Mouse (Mus musculus): Measurements from ENCODE around the gene Psmb10.

The Psmb10 gene

DNA sequence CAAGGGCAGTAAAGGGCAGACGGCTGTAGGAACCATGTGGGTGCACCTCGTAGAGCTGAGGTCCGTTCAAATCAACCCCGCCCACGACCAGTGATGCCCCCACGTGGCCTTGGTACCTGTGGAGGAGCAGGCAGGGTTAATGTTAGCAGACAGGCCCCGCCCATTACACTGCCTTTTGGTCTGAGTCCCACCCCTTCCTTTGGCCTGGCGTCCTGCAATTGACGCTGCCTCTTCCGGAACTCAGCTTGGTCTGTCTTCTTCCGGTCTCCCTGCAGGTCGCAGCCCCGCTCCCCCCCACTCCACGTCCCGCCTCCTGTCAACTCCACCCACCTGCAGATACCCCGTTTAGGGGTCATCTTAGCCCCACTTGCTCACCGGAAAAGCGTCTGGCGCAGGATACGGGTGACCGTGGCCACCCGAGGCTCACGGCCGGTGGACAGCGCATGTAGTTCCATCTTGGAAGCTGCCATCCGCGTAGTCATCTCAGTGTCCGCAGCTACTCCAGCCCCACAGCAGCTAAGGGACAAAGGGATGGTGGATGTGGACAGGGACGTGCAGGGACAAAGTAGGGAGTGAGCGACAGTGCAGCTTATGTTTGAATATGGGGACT, 1.3 kb downstream of the Psmb10 start:
- peak; percentile 67 to 77 for DNase-seq

DNA sequence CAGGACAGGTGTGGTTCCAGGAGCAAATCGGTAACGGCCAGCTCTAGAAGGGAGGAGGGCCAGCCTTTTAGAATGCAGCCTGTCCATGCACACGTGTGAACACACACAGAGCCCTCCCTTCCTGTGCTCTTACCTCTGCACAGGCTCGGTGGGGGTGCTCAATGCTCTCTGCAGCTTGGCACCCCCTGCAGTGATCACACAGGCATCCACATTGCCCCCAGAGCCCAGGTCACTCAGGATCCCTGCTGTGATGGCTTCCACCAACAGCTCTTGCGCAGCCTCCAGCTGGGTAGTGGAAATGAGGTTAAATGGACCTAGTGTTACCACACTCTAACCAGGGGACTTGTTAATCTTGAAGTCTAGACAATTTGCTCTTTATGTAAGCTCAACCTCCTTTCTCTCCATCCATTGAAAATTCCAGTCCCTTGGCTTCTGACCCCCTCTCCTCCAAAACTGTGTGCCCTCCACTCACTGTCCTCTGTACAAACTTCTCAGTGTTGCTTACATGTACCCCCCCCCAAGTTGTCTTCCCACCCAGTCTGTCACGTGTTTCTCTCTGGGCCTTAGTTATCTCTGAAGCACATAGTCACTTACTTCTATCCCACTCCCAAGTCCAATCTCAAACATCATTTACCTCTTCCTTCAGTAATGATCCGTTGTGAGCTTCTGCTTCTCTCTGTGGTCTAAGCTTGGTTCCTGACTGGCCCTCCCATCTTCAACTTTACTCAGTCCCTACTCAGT, 2.2 kb downstream of the Psmb10 start:
- DNase-seq = no peak

DNA sequence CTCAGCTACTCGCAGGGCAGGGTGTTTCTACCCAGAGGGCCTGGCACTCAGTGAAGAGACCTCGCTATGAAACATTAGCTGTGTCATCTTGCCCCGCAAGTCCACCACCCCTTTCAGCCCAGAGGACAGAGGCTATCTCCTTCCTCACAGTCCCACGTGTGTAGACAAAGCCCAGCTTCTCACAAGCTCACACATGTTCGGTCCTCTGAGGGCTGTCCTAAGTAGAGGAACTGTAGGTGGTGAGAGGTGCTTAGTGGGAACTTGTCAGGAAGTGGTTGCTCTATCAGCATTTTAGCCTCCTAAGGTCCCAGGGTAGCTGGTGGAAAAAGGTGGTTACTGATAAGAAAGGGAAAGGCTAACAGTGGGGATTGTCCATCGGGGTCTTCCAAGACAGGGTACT, 3.1 kb downstream of the Psmb10 start:
- DNase-seq = no peak

DNA sequence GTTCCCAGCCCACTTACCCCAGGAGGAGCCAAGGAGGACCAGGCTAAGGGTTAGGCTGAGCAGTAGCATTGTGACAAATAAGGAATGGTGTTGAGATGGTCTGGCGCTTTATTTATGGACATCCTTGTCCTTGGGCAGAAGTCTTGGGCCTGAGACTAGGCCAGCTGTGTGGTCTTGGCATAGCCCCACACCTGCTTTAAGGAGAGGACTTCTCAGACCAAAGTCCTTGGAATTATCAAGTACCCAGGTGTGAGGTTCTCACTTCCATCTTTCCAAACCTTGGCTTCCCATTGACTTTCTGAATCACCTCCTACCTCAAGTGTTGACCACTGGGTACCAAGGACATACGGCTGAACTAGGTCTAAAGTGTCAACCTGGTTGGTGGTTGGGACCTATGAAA, 4.5 kb downstream of the Psmb10 start, which contains the start of gene Ctrl:
TSS of gene Ctrl (minus strand) at position 101 of the 400 bp plus-strand sequence.
- DNase-seq = no peak

DNA sequence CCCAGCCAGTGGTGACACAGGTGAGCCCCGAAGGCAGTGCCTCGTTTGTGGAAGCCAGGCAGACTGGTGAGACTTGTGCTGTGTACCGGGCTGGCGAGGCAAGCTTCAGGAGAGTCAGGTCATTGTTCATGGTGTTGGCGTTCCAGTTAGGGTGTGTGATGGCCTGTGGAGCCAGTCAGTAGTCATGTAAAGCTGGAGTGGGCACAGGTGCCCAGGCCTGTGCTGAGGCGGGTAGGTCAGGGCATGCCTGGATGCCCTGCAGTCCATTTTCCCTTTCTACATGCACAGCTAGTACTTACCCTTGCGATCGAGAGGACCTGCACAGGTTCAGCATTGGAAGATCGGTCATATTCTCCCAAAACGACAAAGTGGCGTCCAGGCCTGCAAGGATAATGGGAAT, 5.7 kb downstream of the Psmb10 start:
- DNase-seq = no peak

DNA sequence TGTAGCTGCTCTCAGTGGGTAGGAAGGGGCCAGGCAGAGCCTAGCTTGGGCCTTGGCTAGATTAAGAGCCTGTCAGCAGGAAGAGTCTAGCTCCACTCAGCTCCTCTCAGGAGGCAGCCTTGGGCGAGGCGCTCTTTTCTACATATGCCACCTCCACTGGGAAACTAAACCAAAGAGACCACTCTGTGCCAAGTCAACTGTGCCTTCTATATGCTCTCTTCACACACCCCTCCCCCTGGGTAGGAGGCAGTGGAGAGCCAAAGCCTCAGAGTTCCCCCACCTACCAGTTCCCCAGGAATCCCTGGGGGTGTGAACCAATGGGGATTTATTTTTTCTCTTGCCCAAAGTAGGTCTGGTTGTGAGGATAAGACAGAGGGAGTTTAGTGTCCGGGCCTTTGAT, 7.0 kb downstream of the Psmb10 start:
- DNase-seq = no peak

DNA sequence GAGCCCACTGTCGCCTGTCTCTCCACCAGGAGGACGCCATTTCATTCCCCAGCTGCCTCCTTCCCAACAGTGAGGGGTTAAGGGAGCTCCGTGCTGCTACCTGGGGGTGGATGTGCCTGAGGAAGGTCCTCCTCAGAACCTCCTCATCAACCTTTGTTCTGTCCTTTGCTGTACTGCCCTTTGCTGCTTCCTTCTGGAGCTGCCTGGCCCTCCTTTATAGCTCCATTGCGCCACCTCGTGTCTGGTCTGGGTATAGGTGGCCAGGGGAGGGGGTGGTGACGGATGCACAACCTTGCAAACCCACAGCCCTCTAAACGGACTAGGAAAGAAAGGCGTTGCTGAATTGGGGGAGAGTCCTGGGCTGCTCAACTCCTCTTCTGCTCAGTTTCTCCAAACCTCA, 7.6 kb downstream of the Psmb10 start:
- peak; percentile 51 to 64 for DNase-seq

DNA sequence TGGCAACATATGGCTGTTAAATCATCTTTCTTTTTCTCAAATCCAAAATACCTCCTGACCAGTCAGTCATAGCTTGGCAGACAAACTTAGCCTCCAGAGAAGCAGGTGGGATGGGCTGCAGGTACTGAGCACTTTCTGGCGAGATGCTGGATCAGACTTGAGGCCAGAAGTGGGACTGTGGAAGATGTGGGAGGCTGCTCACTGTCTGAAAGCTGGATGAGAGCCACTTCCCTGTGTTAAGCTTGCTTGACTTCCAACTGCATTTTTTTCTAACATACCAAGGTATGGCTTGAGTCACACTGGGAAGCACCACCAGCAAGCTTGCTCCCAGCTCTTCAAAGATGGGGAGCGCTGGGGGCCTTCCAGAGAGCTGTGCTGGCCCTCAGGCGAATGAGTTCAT, 13.1 kb downstream of the Psmb10 start:
- DNase-seq = no peak

DNA sequence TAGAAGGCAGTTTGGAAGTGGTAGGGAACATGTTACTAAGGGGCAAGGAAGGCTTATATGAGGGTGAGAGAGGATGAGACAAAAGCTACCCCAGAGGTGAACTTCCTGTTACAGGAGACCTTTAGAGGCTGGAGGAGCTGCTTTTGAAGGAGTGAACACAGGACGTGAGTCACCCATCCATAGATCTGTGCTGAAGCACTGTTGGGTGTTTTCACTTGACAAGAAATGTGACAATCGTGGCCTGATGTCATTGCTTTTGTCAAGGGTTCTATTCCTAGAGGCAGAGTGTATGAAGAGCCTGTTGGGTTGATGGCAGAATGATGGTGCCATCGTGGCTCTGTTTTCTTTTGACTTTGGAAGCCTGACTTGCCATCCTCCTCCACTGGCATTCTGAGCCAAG, 18.9 kb downstream of the Psmb10 start:
- DNase-seq = no peak

DNA sequence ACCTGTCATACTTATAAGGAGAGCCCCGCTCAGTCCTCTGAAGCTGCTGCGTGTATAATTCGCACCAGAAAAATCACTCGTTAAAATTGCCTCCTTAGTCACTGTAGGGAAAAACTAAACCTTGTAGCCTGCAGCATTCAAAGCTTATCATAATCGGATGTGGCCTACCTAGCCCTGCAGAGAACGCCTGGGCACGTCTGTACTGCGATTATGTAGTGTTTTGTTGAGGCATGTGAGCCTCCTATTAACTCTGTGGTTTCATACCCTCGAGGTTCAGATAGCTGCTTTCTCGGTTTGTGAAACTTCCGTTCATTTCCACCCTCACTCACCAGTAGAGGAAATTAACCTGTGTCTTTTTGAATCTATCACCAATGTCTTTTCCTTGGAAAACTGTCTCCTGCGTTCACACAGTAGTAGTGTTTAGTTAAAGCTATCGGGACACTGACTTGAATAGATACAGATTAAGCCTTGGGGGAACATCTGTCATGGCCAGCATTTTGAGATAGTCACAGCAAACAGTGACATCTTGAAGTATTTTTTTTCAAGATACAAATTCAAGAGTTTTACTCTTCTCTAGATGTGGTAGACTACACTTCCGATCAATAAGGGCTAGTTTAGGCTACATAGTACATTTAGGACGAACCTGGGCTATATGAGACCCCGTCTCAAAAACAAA, 37.2 kb downstream of the Psmb10 start:
- no peak for DNase-seq

DNA sequence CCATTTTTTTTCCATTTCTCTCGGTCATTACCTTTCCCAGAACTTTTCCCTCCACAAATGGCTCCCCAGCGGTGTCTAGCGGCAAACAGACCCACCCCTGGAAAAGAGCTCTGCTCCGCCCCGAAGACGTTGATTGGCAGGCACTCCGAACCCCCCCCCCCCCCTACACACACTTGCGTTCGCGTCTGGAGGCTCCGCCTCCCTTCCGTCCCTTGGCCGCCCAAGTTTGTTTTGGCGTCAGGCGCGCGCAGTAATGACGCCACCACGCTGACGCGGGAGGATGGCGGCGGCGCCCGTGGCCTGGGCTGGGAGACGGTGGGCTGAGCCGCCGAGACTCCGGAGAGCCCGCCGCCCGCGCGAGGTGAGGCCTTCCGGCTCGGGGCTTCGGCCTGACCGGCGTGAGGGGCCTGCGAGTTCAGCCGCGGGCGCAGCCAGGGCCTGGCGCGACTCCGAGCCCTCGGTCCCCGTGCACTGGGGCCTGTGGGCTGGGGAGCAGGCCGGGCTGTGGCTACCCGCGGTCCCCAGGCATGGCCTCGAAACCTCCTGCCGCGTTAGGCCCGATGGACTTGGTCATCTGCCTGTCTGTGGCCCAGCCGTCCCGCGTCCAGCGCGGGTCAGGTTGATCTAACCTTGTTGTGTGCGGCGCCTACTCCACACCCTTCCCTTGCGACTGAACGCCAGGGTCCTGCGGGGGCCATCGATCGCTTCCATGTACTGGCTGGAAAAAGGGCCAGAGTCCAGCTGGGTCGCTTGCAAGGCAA, 37.9 kb downstream of the Psmb10 start, which contains the start of gene Pskh1:
TSS of gene Pskh1 (plus strand) at position 262 of the 761 bp plus-strand sequence.
- peak; percentile 82 to 84 for DNase-seq

DNA sequence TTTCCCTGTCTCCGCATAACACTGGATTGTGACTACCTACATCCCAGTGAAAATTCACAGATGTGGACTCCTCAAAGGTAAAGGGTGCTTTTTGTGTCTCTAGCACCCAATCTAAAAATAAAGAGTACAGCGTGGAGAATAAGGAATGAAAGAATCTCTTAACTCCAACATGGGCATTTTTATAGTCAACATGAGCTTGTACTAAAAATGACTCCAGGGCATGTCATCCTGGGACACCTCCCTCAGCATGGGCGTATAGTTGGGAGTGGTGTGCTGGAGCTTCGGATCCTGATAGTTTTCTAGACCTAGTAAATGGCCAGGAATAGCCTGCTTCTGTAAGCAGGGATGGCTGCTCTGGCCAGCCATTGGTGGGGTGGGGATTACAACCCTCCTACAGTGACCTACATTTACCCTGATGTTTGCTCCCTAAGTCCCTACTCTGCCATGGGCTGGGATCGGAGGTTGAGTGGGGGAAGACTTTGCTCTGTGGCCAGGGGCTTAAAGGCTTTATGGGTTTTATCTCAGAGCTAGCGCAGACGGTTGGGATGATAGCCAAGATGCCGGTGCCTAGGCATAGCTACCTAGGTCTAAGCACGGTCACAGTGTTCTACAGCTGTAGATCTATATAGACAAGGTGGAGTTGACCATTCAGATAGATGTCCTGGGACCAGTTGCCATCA, 40.3 kb downstream of the Psmb10 start:
- no peak for DNase-seq

DNA sequence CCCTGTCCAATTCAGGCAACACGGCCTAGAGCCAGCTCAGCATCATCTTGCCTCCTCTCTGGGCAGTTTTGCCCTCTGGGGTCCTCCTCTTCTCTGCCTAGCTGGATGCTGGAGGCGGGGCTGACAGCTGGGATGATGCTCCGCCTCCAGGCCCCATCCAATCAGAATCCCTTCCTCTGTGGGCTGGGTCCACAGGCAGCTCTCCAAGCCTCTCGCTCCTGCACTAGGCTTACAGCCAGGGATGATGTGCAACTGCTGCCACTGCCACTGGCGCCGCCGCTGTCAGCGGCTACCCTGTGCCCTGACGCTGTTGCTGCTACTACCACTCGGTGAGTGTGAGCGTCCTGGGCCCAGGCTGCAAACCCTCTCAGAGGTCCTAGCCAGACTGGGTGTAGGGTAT, 44.9 kb downstream of the Psmb10 start, which contains the start of gene Nrn1l:
TSS of gene Nrn1l (plus strand) at position 229 of the 400 bp plus-strand sequence.
- no peak for DNase-seq

DNA sequence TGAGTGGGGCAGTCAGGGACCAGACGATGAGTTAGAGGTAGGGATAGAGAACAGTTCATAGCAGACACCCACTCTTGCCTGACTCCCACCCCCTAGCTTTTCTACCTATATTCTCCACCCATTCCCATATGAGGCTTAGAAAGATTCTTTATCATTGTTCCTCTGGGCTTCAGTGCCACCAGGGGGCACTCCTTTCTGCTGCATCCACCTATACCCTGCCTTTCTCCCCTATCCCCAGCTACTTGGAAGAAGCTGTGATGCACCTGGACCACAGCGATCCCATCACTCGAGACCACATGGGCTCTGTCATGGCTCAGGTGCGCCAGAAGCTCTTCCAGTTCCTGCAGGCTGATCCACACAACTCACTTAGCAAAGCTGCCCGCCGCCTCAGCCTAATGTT, 45.8 kb downstream of the Psmb10 start:
- no peak for DNase-seq

DNA sequence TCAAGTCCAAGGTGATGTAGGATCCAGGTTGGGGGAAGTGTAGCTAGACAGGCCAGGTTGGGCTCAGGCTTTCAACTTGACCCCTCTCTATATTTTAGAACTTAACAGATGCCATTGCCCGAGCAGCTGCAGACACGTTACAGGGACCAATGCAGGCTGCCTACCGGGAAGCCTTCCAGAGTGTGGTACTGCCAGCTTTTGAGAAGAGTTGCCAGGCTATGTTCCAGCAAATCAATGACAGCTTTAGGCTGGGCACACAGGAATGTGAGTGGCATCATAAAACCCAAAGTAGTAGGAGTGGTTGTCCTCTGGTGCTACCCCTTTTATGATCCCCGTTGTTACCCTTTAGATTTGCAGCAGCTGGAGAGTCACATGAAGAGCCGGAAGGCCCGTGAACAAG, 47.4 kb downstream of the Psmb10 start:
- DNase-seq = no peak

DNA sequence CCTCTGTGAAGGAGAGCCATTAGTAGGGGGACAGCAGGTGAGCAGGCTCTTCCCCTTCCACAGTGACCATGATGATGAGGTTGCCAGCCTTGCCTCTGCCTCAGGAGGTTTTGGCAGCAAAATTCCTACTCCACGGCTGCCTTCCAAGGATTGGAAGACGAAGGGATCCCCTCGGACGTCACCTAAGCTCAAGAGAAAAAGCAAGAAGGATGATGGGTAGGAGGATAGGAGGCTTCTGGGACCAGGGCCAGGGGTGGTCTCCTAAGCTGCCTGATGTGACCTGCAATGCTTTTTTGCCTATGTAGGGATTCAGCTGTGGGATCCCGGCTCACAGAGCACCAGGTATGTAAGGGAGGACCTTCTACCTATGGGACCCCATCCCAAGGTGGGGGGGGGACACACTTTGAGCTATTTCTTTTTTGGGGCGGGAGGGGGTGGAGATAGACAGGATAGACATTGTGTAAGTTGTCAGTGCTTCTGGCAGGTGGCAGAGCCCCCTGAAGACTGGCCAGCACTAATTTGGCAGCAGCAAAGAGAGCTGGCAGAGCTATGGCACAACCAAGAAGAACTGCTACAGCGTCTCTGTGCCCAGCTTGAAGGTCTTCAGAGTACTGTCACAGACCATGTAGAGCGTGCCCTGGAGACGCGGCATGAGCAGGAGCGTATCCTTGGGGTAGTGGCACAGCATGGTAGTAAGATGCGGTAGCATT, 48.3 kb downstream of the Psmb10 start:
- DNase-seq = no peak

All from thymus, adult 18-20 months (tissue).